Mouse (Mus musculus) CH12F3 (cell line): ENCODE measurements around the gene Pgm3.

Source experiments
- in situ Hi-C: fragments of 300-500 bp; cut with MboI; formaldehyde crosslinking; loops from 2 replicates; pipeline ENCODE4 v1.14.3; 2020; ENCODE audit warnings: low sequenced_read_pairs

Gene Pgm3

GRCm38 (mm10) chr9:86571540-86572135 lies at the start of gene Pgm3, which contains the start of gene Rwdd2a:
Gene Pgm3, minus strand, starts transcription at chr9:86571842.
Gene Rwdd2a, plus strand, starts transcription at chr9:86571991.
- in situ Hi-C loops = loop anchor here (10.0 kb wide), 1 partner anchor 107 kb away; the partner anchor contains the start of genes Dop1a and Ube2cbp

- in situ Hi-C loops = no loop called here
These were observed 47.9 kb upstream of the Pgm3 start for GRCm38 (mm10) chr9:86619341-86620139.

DNA sequence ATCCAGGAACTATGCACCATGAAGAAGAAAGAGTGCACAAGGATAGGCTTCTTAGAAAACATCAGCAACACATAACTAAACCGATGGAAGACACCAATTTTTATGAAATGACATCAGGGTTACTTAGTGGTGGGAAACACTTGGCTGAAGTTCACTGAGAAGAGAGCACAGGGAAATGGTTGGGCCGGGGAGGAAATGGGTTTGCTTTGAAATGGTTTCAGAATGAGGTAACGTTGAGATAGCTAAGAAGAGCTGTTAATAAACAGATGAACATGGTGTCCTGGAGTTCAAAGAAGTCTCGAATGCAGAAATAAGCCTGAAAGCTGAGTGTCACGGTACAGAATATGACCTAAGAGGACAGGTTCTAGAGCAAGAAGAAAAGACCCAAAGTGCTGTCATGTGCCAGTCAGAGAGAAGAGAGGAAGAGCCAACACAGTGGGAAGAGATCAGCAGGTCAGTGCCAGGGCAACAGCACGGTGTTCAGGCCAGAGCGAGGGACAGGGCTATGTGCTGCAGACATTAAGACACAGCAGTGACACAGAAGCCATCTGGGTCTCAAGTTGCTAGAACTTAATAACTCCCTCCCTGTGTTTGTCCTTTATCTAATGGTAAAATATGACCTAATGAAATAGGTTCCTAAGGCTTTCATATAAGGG lies 46.3 kb upstream of the Pgm3 start:
- in situ Hi-C loops = no loop called here

DNA sequence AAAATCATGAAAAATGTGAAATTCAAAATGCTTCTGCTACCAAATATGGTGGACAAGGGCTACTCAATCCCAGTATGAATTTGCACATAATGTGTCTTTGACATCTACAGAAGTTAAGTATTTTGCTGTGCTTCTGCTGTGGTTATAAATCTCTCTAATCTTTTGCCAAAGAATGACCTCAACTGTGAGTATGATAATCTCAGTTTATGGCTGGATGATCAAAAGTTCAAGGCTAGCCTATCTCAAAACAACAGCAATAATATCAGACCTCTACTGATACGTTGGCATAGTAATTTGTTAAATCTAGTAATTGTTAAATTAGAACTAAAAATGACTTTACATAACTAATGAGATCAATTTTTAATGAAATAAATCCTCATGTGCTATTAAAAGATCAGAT lies 44.1 kb upstream of the Pgm3 start:
- in situ Hi-C loops = no loop called here

- in situ Hi-C loops = no loop called here
These were observed 40.4 kb upstream of the Pgm3 start for GRCm38 (mm10) chr9:86612091-86612490.

GRCm38 (mm10) chr9:86605776-86606175 lies 34.1 kb upstream of the Pgm3 start:
- in situ Hi-C loops = no loop called here

- in situ Hi-C loops = loop anchor here (10.0 kb wide), 1 partner anchor 145 kb away; the partner anchor contains the start of gene Prss35
These were observed 28.2 kb upstream of the Pgm3 start for GRCm38 (mm10) chr9:86599723-86600303.

- in situ Hi-C loops = loop anchor here (10.0 kb wide), 1 partner anchor 148 kb away; the partner anchor contains the start of gene Prss35
These were observed 25.3 kb upstream of the Pgm3 start for GRCm38 (mm10) chr9:86596983-86597382.

GRCm38 (mm10) chr9:86594357-86594767 lies 22.7 kb upstream of the Pgm3 start:
- in situ Hi-C loops = loop anchor here (10.0 kb wide), 1 partner anchor 150 kb away; the partner anchor contains the start of gene Prss35

DNA sequence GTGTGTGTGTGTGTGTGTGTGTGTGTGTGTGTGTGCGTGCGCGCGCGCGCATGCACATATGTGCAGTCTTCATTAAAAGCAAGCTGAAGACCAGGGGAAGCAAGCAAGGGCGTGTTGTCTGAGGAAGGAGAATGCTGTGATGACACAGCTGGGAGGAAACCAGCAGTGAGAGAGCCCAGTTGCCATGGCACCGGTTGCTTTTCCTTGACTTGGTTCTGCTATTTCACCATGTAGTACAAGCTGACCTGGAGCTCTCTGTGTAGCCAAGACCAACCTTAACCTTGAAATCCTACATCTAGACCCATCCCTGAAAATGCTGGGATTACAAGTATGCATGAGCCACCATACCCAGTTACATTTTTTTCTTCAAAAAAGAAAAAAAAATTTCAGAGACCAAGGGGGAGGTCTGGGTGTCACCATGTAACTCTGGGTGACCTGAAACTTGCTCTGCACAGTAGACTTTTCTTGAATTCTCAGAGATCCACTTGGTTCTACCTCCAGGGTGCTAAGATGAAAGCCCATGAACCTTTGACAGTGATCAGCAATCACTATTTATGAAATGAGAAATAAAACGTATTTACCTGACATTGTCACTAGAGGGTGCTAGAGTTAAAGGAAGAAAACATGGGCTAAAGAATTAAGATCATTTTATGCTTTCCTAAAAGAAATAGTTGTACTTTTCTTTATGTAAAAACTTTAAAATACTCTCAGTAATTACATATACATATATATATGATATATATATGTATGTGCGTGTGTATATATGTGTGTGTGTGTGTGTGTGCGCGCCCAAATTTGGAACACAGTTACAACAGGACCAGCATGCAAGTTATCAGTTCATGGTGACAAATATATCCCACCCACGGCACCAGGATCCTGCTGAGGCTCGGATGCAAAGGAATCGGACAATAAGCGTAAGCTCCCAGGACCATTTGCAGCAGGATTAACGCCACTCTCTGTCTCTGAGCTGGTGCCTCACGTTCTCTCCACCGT lies 21.3 kb upstream of the Pgm3 start:
- in situ Hi-C loops = loop anchor here (10.0 kb wide), 1 partner anchor 152 kb away; the partner anchor contains the start of gene Prss35

GRCm38 (mm10) chr9:86587019-86587795 lies 15.6 kb upstream of the Pgm3 start:
- in situ Hi-C loops = no loop called here

DNA sequence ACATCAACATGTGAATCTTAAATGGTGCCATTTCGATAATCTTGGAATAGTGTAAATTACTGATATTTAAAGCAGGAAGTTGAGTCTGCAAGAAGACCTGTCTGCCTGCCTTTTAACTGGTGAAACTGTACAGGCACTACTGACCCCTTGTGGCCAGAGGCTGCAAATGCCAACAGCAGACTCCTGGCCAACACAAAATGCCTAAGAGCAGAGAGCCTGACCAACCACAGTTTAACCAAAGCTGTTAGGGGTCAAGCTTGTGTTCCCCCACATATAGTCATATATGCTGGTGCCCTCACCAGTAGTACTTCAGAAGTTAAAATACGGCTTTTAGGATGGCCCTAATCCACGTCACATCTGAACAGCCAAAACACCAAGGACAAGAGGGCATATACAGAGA lies 12.1 kb upstream of the Pgm3 start:
- in situ Hi-C loops = no loop called here

GRCm38 (mm10) chr9:86579657-86580056 lies 8.0 kb upstream of the Pgm3 start:
- in situ Hi-C loops = loop anchor here (10.0 kb wide), 1 partner anchor 115 kb away; the partner anchor contains the start of genes Dop1a and Ube2cbp

- in situ Hi-C loops = loop anchor here (10.0 kb wide), 1 partner anchor 110 kb away; the partner anchor contains the start of genes Dop1a and Ube2cbp
These were observed 3.5 kb upstream of the Pgm3 start for GRCm38 (mm10) chr9:86575178-86575577.

DNA sequence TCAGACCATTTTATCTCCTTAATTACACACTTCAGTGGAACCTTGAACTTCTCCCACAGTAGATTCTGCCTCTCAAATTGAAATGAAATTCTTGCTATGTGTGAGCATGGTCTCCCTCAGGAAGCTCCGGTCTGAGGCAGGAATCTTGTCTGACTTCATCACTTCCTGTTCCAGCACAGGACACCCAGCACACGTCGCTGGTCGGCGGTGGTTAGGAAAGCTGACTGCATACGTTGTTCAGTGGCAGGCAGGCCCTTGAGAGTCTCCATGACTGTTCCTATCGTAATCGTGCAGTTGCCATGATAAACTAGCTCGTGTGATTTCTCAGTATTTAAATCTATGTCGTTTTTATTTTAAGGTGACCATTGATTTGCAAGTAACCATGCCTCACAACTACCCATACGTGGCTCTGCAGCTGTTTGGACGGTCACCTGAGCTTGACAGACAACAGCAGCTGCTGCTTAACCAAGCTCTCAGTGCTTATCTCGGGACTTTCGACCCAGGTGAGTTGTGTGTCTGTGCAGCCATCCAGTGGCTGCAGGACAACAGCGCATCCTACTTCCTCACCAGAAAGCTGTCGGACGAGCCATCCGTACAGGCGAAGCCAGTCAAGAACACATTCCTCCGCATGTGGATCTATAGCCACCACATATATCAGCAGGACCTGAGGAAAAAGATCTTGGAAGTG lies 2.1 kb upstream of the Pgm3 start:
- in situ Hi-C loops = loop anchor here (10.0 kb wide), 1 partner anchor 109 kb away; the partner anchor contains the start of genes Dop1a and Ube2cbp

GRCm38 (mm10) chr9:86572636-86573291 lies 1.1 kb upstream of the Pgm3 start:
- in situ Hi-C loops = loop anchor here (10.0 kb wide), 1 partner anchor 108 kb away; the partner anchor contains the start of genes Dop1a and Ube2cbp

DNA sequence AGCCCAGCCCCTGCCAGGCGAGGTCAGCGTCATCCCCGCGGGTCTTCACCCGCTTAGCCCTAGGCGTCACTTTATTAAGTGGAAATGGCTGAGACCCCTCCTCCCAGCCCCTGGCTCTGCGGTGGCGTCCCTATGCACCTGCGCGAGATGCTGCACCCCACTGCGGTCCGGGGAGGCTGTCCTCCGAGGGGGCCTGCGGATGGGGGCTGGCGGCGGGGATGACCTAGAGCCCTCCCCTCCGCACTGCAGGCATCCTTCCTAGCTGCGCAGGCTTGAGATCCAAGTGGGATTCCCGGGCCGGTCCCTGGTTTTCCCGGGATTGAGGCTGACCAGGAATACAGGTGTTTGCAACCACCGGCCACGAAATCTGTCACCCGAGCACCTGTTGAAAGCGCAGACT lies 554 bp upstream of the Pgm3 start:
- in situ Hi-C loops = loop anchor here (10.0 kb wide), 1 partner anchor 107 kb away; the partner anchor contains the start of genes Dop1a and Ube2cbp
